Mouse (Mus musculus) forebrain, embryonic 11.5 days (tissue): ENCODE results near the gene Abhd14b. TPM values are rescaled to one million over a fixed set of nuclear protein-coding genes. Genes with fewer than 3 reads are reported as not detected.

ENCODE experiments used
- ATAC-seq: fragments of 200-750 bp; cut with Nextera tagmentation; replicated peaks from 2 replicates; pipeline ENCODE4 v1.8.0; 2017; ENCODE audit warnings: moderate TSS enrichment; ENCODE audit not compliant: low FRiP score
- DNase-seq: peaks from one replicate; pipeline ENCODE4 v3.0.0-alpha.2; 2017; ENCODE audit warnings: low spot score
- H3K27ac ChIP-seq: fragments of 300-500 bp; sonication (generic); 2 replicates; pipeline ENCODE4 v1.5.1; 2014; ENCODE audit warnings: low read depth, low read length
- H3K27me3 ChIP-seq: fragments of 300-500 bp; sonication (generic); 2 replicates; pipeline ENCODE4 v1.6.1; 2014; ENCODE audit warnings: mild to moderate bottlenecking, low read length, mixed read lengths; ENCODE audit not compliant: control insufficient read depth, insufficient read depth
- H3K36me3 ChIP-seq: fragments of 300-500 bp; sonication (generic); 2 replicates; pipeline ENCODE4 v1.6.1; 2014; ENCODE audit warnings: mild to moderate bottlenecking, low read length, moderate library complexity, mixed read lengths; ENCODE audit not compliant: control insufficient read depth, insufficient read depth
- H3K4me1 ChIP-seq: fragments of 300-500 bp; sonication (generic); replicated peaks from 2 replicates; pipeline ENCODE4 v1.6.1; 2014; ENCODE audit warnings: low read length, mixed read lengths; ENCODE audit not compliant: control insufficient read depth, insufficient read depth
- H3K4me2 ChIP-seq: fragments of 300-500 bp; sonication (generic); 2 replicates; pipeline ENCODE4 v1.6.1; 2014; ENCODE audit warnings: low read depth, mild to moderate bottlenecking, low read length, moderate library complexity, mixed read lengths; ENCODE audit not compliant: severe bottlenecking
- H3K4me3 ChIP-seq: fragments of 300-500 bp; sonication (generic); 2 replicates; pipeline ENCODE4 v1.5.1; 2014; ENCODE audit warnings: low read depth, low read length
- H3K9ac ChIP-seq: fragments of 300-500 bp; sonication (generic); 2 replicates; pipeline ENCODE4 v1.6.1; 2014; ENCODE audit warnings: low read length
- H3K9me3 ChIP-seq: fragments of 300-500 bp; sonication (generic); 2 replicates; pipeline ENCODE4 v1.6.1; 2016; ENCODE audit warnings: low read length, mixed read lengths; ENCODE audit not compliant: control insufficient read depth
- WGBS: fragments of 180-500 bp; shearing (Covaris S2); extraction: QIAGEN DNeasy Blood & Tissue Kit; methylation state at CpG from one replicate; pipeline ENCODE4 v1.1.7; 2014; 5-methylcytosine and 5-hydroxymethylcytosine counted together
- polyA plus RNA-seq: library from polyadenylated mRNA; unstranded; fragments of >200 nt; fragmentation: Nextera tagmentation; extraction: Ambion mirVana; gene quantifications from 2 replicates; pipeline ENCODE4 v1.2.1, GENCODE M21; 2014

Gene Abhd14b
- polyA plus RNA-seq, 1 experiment from 2014 or later = 4.7 TPM

GRCm38 (mm10) chr9:106499667-106500066, 52.4 kb downstream of the Abhd14b start, which contains the start of gene Iqcf1:
Iqcf1 (plus strand) TSS chr9:106499967.
- no peaks in the 10 kb centered on the region for H3K36me3 ChIP-seq
- ATAC-seq = no peak
- H3K27ac ChIP-seq = no peak within 1 kb of the TSS
- no peak within 1 kb of the TSS for H3K4me2 ChIP-seq
- DNase-seq = no peak
- no peaks in the 10 kb centered on the region for H3K27me3 ChIP-seq
- no peak within 1 kb of the TSS for H3K4me3 ChIP-seq
- no peaks in the 10 kb centered on the region for H3K9me3 ChIP-seq
- H3K9ac ChIP-seq = no peak within 1 kb of the TSS
- H3K4me1 ChIP-seq = no peaks in the 10 kb centered on the region
- 91% methylated on average over 6 of the region's 6 CpGs for WGBS

GRCm38 (mm10) chr9:106501846-106502245, 54.6 kb downstream of the Abhd14b start:
- Histone ChIP-seq H3K36me3 (no peaks in the 10 kb centered on the region), H3K4me3 (no peak overlapping the region), H3K27ac (no peak overlapping the region), H3K4me2 (no peak overlapping the region), H3K9me3 (no peaks in the 10 kb centered on the region), H3K4me1 (no peaks in the 10 kb centered on the region), H3K27me3 (no peaks in the 10 kb centered on the region), H3K9ac (no peak overlapping the region)
- ATAC-seq = no peak
- WGBS = 90% methylated on average over 22 of the region's 22 CpGs
- no peak for DNase-seq

Other genes starting within 250 kb of the Abhd14b start
- 37.5 and 40.9 TPM in 2 replicates for gene Ppm1m, start 247.7 kb upstream of the Abhd14b start, polyA plus RNA-seq
- 61.3 and 65.5 TPM in 2 replicates for gene Twf2, start 244.4 kb upstream of the Abhd14b start, polyA plus RNA-seq
- gene Tlr9, start 224.9 kb upstream of the Abhd14b start, polyA plus RNA-seq = not detected in 2 replicates
- 81.9 and 89.2 TPM in 2 replicates for gene Alas1, start 198.8 kb upstream of the Abhd14b start, polyA plus RNA-seq
- gene Poc1a, start 166.4 kb upstream of the Abhd14b start, polyA plus RNA-seq = 32.5 and 34.9 TPM in 2 replicates
- 26.8 and 27.6 TPM in 2 replicates for gene Dusp7, start 78.8 kb upstream of the Abhd14b start, polyA plus RNA-seq
- 879 and 889 TPM in 2 replicates for gene Rpl29, start 18.0 kb upstream of the Abhd14b start, polyA plus RNA-seq
- 39.5 and 43.4 TPM in 2 replicates for gene Acy1, start 9.1 kb upstream of the Abhd14b start, polyA plus RNA-seq
- gene Abhd14a, start 219 bp downstream of the Abhd14b start, polyA plus RNA-seq = 38.3 and 41.0 TPM in 2 replicates
- 300 and 309 TPM in 2 replicates for gene Pcbp4, start 5.8 kb downstream of the Abhd14b start, polyA plus RNA-seq
- gene Gpr62, start 18.5 kb downstream of the Abhd14b start, polyA plus RNA-seq = 0.19 and 0.71 TPM in 2 replicates
- 56.5 and 63.7 TPM in 2 replicates for gene Rrp9, start 28.5 kb downstream of the Abhd14b start, polyA plus RNA-seq
- gene Parp3, start 29.5 kb downstream of the Abhd14b start, polyA plus RNA-seq = 1.2 TPM in 2 replicates
- not detected in 2 replicates for gene Iqcf1, start 52.5 kb downstream of the Abhd14b start, polyA plus RNA-seq
- not detected in 2 replicates for gene Iqcf5, start 67.1 kb downstream of the Abhd14b start, polyA plus RNA-seq
- not detected in 2 replicates for gene Iqcf3, start 114.2 kb downstream of the Abhd14b start, polyA plus RNA-seq
- not detected in 2 replicates for gene Iqcf4, start 123.5 kb downstream of the Abhd14b start, polyA plus RNA-seq
- not detected in 2 replicates for gene Iqcf6, start 179.1 kb downstream of the Abhd14b start, polyA plus RNA-seq
- 3.3 TPM in 2 replicates for gene Grm2, start 208.6 kb downstream of the Abhd14b start, polyA plus RNA-seq
- 29.2 and 31.9 TPM in 2 replicates for gene Tex264, start 238.5 kb downstream of the Abhd14b start, polyA plus RNA-seq